Mouse (Mus musculus) heart, embryonic 14.5 days (tissue): ENCODE data around the gene Muc5ac. TPM values are rescaled to one million over a fixed set of nuclear protein-coding genes. Genes with fewer than 3 reads are reported as not detected.

ENCODE experiments used
- ATAC-seq: fragments of 200-750 bp; cut with Nextera tagmentation; 2 replicates; pipeline ENCODE4 v1.8.0; 2017; ENCODE audit warnings: low read depth, moderate TSS enrichment; ENCODE audit not compliant: insufficient number of reproducible peaks, insufficient read depth, low FRiP score
- H3K27ac ChIP-seq, 2 experiments: fragments of 200-500 bp in 1 of 2; fragments of 300-500 bp in 1 of 2; sonication (generic) in 1 of 2; replicated peaks in 1 of 2; 2 replicates each; pipeline ENCODE4 v1.5.1; 2012 to 2014; ENCODE audit warnings: low read depth in 2 of 2, low read length in 2 of 2, control low read depth in 1 of 2, mild to moderate bottlenecking in 1 of 2, mixed read lengths in 1 of 2; ENCODE audit not compliant: control insufficient read depth in 1 of 2, insufficient read depth in 1 of 2
- H3K27me3 ChIP-seq: fragments of 300-500 bp; sonication (generic); 2 replicates; pipeline ENCODE4 v1.6.1; 2014; ENCODE audit warnings: mild to moderate bottlenecking, low read length, control low read depth; ENCODE audit not compliant: control insufficient read depth, insufficient read depth
- H3K36me3 ChIP-seq: fragments of 300-500 bp; sonication (generic); 2 replicates; pipeline ENCODE4 v1.6.1; 2014; ENCODE audit warnings: mild to moderate bottlenecking, control low read depth, low read length, mixed read lengths; ENCODE audit not compliant: control insufficient read depth, insufficient read depth
- H3K4me1 ChIP-seq, 2 experiments: fragments of 200-500 bp in 1 of 2; fragments of 300-500 bp in 1 of 2; sonication (generic) in 1 of 2; 2 replicates each; pipeline ENCODE4 v1.6.1; 2012 to 2014; ENCODE audit warnings: low read length in 2 of 2, control low read depth in 1 of 2, mixed read lengths in 1 of 2; ENCODE audit not compliant: control insufficient read depth in 2 of 2, insufficient read depth in 2 of 2
- H3K4me2 ChIP-seq: fragments of 300-500 bp; sonication (generic); 2 replicates; pipeline ENCODE4 v1.6.1; 2014; ENCODE audit warnings: mild to moderate bottlenecking, low read length
- H3K4me3 ChIP-seq, 2 experiments: fragments of 200-500 bp in 1 of 2; fragments of 300-500 bp in 1 of 2; sonication (generic) in 1 of 2; 2 replicates each; pipeline ENCODE4 v1.5.1; 2012 to 2014; ENCODE audit warnings: low read length in 2 of 2, mild to moderate bottlenecking in 2 of 2, control low read depth in 1 of 2, low read depth in 1 of 2, moderate library complexity in 1 of 2; ENCODE audit not compliant: control insufficient read depth in 1 of 2, insufficient read depth in 1 of 2
- H3K9ac ChIP-seq: fragments of 300-500 bp; sonication (generic); 2 replicates; pipeline ENCODE4 v1.6.1; 2014; ENCODE audit warnings: mild to moderate bottlenecking, low read length
- H3K9me3 ChIP-seq: fragments of 300-500 bp; sonication (generic); 2 replicates; pipeline ENCODE4 v1.6.1; 2016; ENCODE audit warnings: low read length, control low read depth; ENCODE audit not compliant: control insufficient read depth
- WGBS: fragments of 180-500 bp; shearing (Covaris S2); extraction: QIAGEN DNeasy Blood & Tissue Kit; methylation state at CpG from one replicate; pipeline ENCODE4 v1.1.7; 2014; 5-methylcytosine and 5-hydroxymethylcytosine counted together
- polyA plus RNA-seq: library from polyadenylated mRNA; unstranded; fragments of >200 nt; fragmentation: Nextera tagmentation; extraction: Ambion mirVana; gene quantifications from 2 replicates; pipeline ENCODE4 v1.2.1, GENCODE M21; 2014

The Muc5ac gene
- polyA plus RNA-seq = 0.07 TPM in 1 of 2 replicates, not detected in the other

DNA sequence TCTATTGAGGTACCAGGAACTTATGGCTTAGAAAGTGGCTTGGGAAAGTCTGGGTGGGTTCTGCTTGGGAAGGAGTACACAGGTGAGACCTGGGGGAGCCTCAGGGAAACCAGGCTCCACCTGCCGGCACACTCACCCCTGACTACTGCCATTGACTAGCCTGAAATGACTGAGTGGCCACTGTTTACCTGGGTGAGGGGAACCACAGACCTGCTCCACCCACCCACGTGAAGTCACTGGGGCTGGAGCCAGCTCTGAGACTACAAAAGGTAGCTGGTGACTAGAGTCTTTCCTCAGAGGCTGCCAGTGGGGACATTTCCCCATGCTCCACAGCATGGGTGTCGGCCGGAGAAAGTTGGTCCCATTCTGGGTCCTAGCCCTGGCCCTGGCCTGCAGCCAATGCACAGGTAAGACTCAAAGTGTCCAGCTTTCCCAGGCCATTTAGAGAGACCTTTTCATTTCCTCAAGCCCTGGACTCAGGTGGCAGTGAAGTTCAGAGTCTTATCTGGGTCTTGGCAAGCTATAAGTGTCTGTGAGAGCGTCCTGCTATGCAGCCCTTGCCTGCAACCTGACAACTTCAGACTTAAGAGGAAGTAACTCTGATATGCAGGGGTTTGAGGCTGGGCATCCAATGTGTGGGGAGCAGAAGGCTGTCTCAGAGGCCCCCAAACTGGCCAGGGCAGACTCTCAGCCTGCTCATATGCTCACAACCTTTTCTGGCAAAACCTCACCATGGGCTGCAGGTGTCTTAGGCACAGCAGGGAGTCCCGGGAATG is at the start of gene Muc5ac:
Muc5ac (plus strand) TSS at position 296 of the 776 bp plus-strand sequence.
- no peaks in the 10 kb centered on the region for H3K36me3 ChIP-seq
- H3K27me3 ChIP-seq = no peaks in the 10 kb centered on the region
- H3K4me2 ChIP-seq = no peak within 1 kb of the TSS
- no peak within 1 kb of the TSS for H3K4me3 ChIP-seq
- H3K27ac ChIP-seq = no peak within 1 kb of the TSS
- no peaks in the 10 kb centered on the region for H3K9me3 ChIP-seq
- no peaks in the 10 kb centered on the region for H3K4me1 ChIP-seq
- WGBS = 72% methylated on average over 6 of the region's 6 CpGs
- ATAC-seq = no peak
- H3K9ac ChIP-seq = no peak within 1 kb of the TSS

DNA sequence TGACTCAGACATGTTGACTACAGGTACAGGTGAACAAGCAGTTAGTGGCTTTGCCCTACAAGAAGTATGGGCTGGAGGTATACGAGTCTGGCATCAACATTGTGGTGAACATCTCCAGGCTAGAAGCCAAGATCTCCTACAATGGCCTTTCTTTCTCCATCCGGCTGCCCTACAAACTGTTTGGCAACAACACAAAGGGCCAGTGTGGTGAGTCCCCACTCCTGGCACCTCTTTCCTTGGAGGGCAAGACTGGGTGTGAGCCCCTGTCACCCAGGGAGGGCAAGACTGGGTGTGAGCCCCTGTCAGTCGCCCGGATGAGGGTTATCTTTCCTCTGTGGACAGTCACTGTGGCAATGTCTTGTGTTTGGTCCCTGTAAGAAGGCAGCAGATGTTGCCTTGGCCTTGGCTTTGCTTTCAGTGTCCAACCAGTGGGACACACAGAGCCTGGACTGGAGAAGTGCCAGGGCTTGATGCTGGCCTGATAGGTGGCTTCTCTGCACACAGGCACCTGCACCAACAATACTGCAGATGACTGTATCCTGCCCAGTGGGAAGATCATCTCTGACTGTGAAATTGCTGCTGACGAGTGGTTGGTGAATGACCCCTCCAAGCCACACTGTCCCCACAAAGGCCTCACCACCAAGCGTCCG is 41.2 kb upstream of the Muc5ac start:
- Histone ChIP-seq H3K9ac (no peak overlapping the region), H3K36me3 (no peaks in the 10 kb centered on the region), H3K4me1 (no peaks in the 10 kb centered on the region), H3K9me3 (no peaks in the 10 kb centered on the region), H3K27ac (no peak overlapping the region), H3K4me3 (no peak overlapping the region), H3K27me3 (no peaks in the 10 kb centered on the region), H3K4me2 (no peak overlapping the region)
- ATAC-seq = no peak
- WGBS = 83% methylated on average over 7 of the region's 7 CpGs

DNA sequence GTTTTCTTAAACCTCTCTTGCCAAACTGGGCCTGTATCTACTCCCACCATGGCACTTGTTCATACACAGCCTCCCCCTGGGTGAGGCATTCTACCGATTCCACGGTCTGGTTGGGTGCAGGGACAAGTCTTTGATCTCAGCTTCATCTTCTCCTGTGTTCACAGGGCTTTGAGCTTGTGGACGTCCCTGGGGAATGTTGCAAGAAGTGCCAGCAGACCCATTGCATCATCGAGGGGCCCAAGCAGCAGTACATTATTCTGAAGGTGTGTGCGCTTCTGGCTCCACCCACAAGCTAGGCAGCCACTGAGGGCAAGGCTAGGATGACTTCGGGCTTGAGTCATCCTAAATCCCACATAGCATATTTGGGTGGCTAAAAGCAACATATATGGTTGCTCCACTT is 36.3 kb upstream of the Muc5ac start:
- H3K27me3 ChIP-seq = peaks cover 4% of the 10 kb centered on the region; the same call in 1 of the 2 replicates
- ATAC-seq = no peak
- 74% methylated on average over 6 of the region's 6 CpGs for WGBS
- H3K36me3 ChIP-seq = no peaks in the 10 kb centered on the region
- no peaks in the 10 kb centered on the region for H3K9me3 ChIP-seq
- H3K4me2 ChIP-seq = no peak overlapping the region
- no peaks in the 10 kb centered on the region for H3K4me1 ChIP-seq
- H3K27ac ChIP-seq = no peak overlapping the region
- H3K4me3 ChIP-seq = no peak overlapping the region
- no peak overlapping the region for H3K9ac ChIP-seq

DNA sequence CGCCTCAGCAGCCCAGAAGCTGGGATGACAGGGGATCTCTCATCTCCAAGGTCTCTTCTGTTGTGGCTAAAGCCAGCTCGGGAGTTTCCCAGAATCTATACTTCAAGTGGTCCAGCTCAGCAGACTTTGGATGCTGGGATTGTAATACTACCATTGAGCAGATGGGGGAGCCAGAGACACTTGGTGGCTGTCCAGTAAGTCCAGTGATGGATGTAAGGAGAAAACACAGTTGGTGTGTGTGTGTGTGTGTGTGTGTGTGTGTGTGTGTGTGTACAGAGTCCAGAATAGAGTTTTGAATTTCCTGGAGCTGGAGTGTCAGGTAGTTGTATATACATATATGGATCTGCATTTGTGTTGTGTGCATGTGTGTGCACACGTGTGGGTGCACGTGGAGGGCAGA is 32.9 kb upstream of the Muc5ac start:
- ATAC-seq = no peak
- WGBS = 57% methylated on average over 4 of the region's 4 CpGs
- Histone ChIP-seq H3K36me3 (no peaks in the 10 kb centered on the region), H3K27me3 (peaks cover 4% of the 10 kb centered on the region; the same call in 1 of the 2 replicates), H3K4me1 (no peaks in the 10 kb centered on the region), H3K4me2 (no peak overlapping the region), H3K9ac (no peak overlapping the region), H3K9me3 (no peaks in the 10 kb centered on the region), H3K27ac (no peak overlapping the region), H3K4me3 (no peak overlapping the region)

DNA sequence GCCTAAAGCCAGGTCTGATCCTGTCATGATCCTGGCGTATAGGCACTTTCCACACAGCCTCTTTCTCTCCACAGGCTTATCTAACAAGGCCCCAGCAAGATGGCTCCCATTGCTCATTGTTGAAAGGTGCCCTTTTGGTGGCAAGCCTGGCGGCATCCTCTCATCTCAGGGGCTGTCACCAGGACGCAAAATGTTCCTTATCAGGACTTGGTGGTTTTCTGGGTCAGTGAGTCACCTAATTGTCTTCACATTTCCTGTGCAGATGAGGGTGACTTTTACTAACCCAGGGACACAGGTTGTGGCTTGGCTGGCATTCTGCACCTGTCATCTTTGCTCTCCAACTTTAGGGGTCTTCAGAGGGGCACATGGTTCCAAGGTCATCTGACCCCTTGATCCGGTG is 30.5 kb upstream of the Muc5ac start:
- Histone ChIP-seq H3K27ac (no peak overlapping the region), H3K27me3 (peaks cover 4% of the 10 kb centered on the region; the same call in 1 of the 2 replicates), H3K9me3 (no peaks in the 10 kb centered on the region), H3K36me3 (no peaks in the 10 kb centered on the region), H3K4me2 (no peak overlapping the region), H3K4me3 (no peak overlapping the region), H3K4me1 (no peaks in the 10 kb centered on the region), H3K9ac (no peak overlapping the region)
- 57% methylated on average over 4 of the region's 4 CpGs for WGBS
- no peak for ATAC-seq

DNA sequence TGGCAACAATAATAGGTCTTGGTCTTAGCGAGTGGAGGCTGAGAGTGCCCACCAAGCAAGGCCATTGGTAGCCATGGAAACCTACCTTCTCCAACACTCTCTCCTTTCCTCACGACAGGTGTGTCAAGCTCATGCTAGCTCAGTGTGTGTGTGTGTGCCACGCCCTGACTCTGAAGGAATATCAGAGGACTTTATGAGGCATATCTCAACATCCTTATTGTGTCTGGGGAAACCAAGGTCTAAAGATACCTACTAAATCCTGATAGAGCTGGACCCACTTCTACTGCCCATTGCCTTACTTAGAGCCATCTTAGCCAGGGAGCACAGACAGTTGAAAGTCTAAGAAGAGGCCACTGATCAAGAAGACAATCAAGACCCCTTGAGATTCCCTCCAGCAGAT is 18.3 kb upstream of the Muc5ac start:
- H3K27me3 ChIP-seq = no peaks in the 10 kb centered on the region
- WGBS = 82% methylated on average over 3 of the region's 3 CpGs
- ATAC-seq = no peak

DNA sequence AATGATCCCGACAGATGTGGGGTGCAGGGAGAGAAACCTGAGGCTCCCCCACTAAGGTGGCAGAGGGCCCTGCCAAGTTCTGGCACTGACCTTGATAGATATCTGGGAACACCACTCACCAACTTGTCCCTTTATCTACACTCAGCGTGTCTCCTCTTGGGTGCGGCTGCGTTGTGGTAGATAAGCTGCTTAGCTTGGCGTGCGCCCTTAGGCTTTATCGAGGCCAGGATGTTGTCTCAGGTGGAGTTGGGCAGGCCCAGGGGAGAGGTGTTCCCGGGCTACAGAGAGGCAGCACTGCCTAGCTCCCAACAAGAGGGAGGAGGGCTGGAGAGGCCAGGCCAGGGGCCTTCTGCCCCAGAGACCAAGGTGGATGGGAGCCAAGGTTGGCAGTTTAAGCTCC is 17.8 kb upstream of the Muc5ac start:
- no peaks in the 10 kb centered on the region for H3K27me3 ChIP-seq
- no peak overlapping the region for H3K27ac ChIP-seq
- no peak overlapping the region for H3K9ac ChIP-seq
- WGBS = 38% methylated on average over 8 of the region's 8 CpGs
- H3K4me1 ChIP-seq = peaks cover 7 to 12% of the 10 kb centered on the region in 2 experiments; a peak in 3 of 4 replicates
- ATAC-seq = no peak
- H3K36me3 ChIP-seq = no peaks in the 10 kb centered on the region
- H3K9me3 ChIP-seq = no peaks in the 10 kb centered on the region
- no peak overlapping the region for H3K4me2 ChIP-seq
- no peak overlapping the region for H3K4me3 ChIP-seq

More for the DNA sequence above, 18.3 kb upstream of the Muc5ac start:
- no peak overlapping the region for H3K4me2 ChIP-seq
- no peak overlapping the region for H3K4me3 ChIP-seq
- H3K36me3 ChIP-seq = no peaks in the 10 kb centered on the region
- H3K4me1 ChIP-seq = peaks cover 7 to 12% of the 10 kb centered on the region in 2 experiments; a peak in 3 of 4 replicates
- H3K9me3 ChIP-seq = no peaks in the 10 kb centered on the region
- H3K27ac ChIP-seq = no peak overlapping the region
- no peak overlapping the region for H3K9ac ChIP-seq
